Mouse (Mus musculus) lung, postnatal 0 days (tissue): ENCODE results near the gene Crhr1.

Experiments
- CTCF ChIP-seq: IDR thresholded peaks from 2 replicates; pipeline ENCODE4 v1.5.1; 2016; ENCODE audit warnings: antibody characterized with exemption, mild to moderate bottlenecking
- EP300 ChIP-seq: IDR thresholded peaks from 2 replicates; pipeline ENCODE4 v1.6.1; 2016; ENCODE audit warnings: antibody characterized with exemption, mild to moderate bottlenecking, control low read depth

- no peak for TF ChIP-seq EP300
- no peak for TF ChIP-seq CTCF
Measured at GRCm38 (mm10) chr11:104106969-104107368, 25.7 kb upstream of the Crhr1 start.
